Mouse (Mus musculus) T-helper 1 cell (primary cell): ENCODE results near the gene Gm10837.
"Not testable (repeated sequence)": the region's sequence is repeated elsewhere in the genome, so short reads cannot be mapped to it uniquely, and the experiment has no call there.

Experiments
- in situ Hi-C: fragments of 300-600 bp; cut with MboI, MseI; formaldehyde crosslinking; loops from one replicate; pipeline ENCODE4 v1.15.1; 2025; ENCODE audit warnings: high pct_unique_total_duplicates

Gene Gm10837

DNA sequence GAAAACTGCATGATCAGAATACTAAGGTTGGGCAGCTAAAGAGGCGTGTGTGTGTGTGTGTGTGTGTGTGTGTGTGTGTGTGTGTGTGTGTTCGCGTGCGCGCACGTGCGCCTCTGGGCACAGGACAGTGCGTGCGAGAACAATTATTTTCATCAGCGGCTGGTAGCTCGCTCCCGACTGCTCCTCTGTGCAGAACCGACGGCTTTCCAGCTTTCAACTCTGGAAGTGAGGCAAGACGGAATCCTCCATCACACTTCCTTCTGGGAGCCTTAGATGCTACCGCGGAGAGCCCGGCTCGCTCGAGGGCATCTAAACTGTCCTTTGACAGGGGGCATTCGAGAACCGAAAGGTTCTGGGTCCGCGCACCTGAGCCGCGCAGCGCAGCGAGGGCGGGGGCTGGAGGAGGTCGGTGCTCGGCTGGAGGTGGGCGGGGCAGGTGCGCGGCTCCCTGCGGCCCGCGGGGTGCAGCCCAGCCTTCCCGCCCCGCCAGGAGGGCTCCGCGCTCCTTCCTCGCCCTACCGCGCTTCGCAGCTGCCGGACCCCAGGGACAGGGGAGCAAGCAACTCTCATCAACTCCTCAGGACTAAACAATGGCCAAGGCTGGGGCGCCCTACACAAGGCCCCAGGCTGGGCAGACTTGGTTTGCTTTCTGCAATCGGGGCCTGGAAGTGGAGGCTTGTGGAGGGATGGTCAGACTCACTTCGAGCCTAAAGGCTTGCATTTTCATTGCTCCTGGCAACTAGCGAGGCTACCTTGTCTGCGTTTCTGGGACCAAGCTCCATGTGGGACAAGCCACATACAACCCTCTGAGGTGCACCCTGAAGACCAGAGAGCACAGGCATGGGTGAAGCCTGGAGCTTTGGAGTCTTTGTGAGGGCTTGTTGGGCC, at the start of gene Gm10837:
TSS of gene Gm10837 (plus strand) at position 146 of the 888 bp plus-strand sequence.
- in situ Hi-C loops, result no loop called here

GRCm38 (mm10) chr14:122449601-122450495, 40.5 kb upstream of the Gm10837 start:
- in situ Hi-C loops, result no loop called here

GRCm38 (mm10) chr14:122450496-122451382, 39.6 kb upstream of the Gm10837 start, which contains the start of gene Gm5089:
Gene Gm5089, minus strand, starts transcription at chr14:122451115.
- in situ Hi-C loops, result no loop called here

DNA sequence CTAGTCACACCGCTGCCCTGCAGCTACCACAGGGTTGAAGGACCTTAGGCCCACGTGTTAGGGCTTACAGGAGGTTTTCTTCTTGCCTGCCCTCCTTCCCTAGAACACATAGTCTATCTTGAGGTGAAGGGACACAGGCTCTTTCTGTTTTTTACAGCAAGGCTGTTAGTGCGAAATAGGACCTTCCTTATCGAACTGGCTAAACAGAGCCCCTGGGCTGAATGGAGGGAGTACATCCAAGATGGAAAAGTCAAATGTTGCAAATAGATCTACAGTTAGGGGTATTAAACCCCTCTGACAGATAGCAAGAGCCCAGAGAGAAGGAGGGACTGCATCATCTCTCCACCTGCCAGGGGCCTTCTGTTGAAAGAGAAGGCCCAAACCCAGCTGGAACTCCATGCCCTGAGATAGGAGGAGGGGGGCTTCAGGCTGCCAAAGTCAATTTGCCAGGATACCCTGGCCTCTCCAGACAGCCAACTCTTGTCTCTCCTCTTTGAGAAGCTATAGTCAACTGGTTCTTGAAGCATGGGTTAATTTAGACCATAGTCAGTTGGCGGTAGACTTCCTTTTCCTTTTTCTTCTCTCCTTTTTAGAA, 38.7 kb upstream of the Gm10837 start:
- in situ Hi-C loops, result no loop called here

DNA sequence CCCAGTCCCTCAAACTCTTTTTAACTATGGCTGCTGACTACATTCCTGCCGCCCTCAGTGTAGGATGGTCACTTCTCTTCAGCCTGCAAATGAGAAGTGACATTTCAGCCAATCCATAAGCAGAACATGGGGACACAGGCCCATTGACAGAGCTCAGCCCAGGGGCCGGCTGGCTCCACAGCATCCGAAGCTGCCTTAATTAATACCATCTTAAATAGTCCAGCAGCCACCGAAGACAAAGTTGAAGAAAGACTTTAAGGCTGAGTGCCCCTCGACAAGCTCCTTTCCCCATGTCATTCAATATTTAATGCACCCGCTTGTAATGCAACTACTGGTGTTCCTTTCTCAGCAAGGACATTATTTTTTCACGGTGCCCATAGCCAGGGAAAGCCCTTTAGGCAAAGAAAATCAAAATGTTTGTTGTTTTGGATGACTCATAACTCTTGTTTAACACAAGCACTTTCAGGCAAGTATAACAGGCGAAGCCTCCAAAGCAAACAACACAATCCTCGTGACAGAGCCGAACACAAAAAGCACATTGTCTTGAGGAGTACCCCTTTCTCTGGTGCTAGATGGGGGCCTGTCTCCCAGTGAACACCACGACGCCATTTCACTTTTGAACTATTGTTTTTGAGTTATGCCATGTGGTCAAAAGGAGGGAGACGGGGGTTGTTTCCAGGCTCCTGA, 37.5 kb upstream of the Gm10837 start:
- in situ Hi-C loops, result no loop called here

GRCm38 (mm10) chr14:122453388-122453995, 36.9 kb upstream of the Gm10837 start:
- in situ Hi-C loops, result no loop called here

DNA sequence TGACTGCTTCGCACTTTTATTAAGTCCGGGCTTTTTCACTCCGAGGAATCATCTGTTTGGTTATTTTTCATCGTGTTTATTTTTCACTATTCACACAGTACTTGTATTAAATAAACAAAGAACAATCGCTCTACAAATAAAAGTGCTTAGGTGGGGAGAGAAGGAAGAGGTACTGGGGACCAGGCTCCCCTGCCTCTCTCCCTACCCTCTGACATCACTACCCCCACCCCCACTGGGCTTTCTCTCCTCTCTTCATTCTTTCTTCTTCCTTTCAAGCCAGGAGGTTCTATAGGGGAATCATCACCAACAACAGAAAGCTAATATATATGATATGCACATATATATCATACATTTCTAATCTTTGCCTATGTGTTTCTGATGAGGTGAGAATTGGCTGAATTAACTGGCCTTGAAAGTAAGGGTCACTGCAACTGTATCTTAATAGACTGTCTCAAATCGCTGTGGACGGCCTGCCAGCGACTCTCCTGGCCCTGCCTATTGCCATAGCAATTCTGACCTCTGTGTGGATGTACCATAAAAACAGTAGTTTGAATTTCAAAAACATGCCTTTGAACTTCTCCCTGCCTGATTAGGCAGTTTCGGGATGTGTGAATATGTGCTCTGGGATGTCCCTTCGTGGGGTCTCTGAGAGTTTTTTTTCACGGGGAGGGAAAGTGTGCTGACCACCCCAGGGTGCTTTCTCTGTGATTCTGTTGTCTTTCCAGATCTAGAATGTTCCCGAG, 36.2 kb upstream of the Gm10837 start:
- in situ Hi-C loops, result no loop called here

DNA sequence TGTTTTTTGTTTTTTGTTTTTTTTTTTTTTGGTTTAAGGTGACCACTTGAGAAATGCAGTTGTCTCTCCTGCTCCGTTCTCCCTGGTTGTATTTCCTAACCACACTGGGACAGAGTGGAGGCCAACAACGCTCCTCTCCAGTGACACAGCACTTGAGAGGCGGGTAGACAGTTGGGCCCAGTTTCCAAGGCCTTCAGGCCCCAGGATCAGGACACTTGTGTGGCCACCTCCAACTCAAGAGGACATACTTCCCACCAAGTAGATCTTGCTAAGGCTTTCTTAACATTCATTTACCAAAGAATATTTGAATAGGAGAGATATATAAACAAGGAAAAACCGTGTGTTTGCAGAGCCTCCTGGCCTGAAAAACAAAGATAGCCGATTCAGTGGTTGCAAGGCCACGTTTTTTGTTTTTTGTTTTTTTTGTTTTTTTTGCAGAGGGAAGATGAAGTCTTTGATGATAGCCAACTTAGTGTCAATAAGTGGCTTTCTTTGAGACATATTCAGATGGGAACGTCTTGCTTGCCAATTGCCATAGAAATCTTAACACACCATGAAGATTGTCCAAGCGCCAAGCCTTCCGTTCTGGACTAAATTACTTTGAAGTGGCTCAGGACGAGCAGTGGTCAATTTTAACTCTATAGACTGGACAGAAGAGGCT, 35.4 kb upstream of the Gm10837 start:
- in situ Hi-C loops, result no loop called here

- in situ Hi-C loops, result no loop called here
Observed at GRCm38 (mm10) chr14:122455562-122455958, 34.8 kb upstream of the Gm10837 start.

DNA sequence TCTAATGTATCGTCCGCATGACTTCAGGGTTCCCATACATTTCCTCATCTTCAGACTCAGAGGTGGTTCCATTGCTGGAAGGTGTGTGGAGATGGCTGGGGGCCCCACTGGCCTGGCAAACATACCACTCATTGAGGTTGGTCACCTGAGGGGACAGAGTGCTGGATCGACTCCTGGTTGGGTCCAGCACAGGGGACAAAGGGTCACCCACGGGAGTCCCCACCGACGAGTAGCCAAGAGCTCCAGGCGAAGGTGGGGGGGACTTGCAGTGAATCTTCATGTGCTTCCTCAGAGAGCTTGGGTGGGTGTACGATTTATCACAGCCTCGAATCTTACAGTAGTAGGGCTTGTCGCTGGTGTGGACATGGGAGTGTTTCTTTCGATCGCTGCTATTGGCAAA, 31.1 kb upstream of the Gm10837 start:
- in situ Hi-C loops, result not testable (repeated sequence)

DNA sequence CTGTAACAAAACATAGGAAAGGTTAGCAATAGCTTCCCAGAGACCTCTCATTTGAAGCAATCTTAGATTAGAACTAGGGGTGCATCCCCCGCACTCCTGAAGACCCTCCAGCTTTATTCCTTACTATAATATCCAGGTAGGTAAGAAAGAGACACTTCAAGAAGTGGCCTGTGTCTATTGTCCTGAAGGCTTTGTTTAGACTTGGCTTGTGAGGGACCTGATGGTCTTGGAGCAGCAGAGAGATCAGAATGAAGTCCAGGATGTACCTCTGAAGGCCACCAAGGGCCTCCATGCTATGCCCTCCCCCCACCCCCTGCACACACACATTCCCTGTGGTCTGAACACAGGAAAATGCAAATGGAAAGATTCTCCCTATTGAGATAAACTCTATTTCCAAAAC, 30.6 kb upstream of the Gm10837 start:
- in situ Hi-C loops, result no loop called here

DNA sequence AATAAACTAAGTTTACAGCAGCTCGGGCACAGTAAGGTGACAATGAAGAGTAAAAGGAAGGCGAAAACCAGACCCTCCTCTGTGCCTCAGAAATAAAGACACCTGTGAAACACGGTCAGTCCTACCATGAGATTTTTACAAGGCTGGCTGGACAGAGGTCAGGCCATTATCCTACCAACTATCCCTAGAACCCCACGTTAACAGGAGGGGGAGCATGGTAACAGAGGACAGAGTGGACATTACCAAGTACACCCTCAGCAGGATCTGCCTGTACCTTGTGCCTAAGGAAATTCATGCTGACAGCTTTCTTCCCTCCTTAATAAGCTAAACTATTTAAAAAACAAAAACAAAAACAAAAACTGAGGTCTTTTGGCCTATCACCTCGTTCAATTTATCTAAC, 30.2 kb upstream of the Gm10837 start:
- in situ Hi-C loops, result no loop called here

GRCm38 (mm10) chr14:122461500-122461899, 28.9 kb upstream of the Gm10837 start:
- in situ Hi-C loops, result no loop called here

DNA sequence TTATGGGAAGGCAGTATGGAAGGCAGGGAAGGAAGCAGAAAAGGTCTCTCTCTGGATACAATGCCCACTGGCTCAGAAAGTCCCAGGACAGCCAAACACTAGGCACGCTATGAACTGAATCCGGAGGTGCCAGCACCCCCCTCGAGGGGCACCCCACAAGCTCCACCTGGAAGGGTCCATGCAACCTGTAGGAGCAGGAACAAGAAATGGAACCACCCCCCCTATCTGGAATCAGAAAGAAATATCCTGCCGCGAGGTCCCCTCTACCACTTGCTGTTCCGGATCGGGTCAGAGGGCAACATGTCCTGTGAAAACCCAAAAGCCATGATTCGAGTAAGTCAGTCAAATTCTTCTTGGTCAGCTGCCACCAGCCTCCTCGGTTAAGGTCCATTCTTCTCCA, 28.4 kb upstream of the Gm10837 start:
- in situ Hi-C loops, result no loop called here

DNA sequence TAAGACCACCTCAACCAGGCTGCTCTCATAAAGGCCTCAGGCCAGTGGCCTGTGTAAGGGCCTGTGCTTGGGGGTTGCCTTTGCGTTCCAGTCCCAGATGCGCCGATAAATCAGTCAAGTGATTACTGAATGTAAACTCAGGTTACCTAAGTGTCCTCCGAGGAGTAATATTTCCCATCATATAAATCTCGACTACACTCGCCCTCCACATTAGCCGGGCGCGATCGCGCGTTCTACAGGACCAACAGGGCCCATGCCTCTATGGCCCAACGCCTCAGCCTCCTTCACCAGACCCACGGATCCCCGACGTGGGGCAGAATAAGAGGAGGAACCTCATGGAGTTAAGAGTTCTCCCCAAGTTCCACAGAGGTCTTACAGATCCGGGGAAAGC, 27.7 kb upstream of the Gm10837 start:
- in situ Hi-C loops, result no loop called here

DNA sequence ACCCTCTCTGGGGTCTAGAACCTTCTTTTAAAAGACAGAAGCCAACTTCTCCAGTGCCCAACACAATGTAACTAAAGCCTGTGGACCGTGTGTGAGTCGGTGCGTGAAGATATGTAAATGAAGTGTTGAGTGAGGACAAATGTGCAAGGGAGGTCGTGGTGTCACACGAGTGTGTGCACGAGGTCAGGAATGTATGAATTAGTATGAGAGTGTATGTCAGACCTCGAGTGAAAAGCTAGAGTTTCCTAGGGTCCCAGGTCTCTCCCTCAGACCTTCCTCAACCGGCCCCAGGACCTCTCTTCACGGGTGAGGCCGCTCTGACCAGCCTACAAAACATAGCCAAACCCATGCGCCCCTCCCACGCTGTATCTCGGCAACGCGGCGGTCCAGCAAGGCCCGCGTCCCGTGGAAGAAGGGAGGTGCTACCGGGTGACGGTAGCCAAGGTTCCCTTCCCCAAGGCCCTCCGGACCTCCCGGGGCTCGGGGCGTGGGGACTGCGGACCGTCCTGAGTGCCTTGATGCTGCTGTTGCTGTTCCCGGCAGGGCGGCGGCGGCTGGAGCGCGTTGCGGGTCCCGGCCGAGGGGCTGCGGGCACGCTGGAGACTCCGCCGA, 27.2 kb upstream of the Gm10837 start:
- in situ Hi-C loops, result no loop called here

GRCm38 (mm10) chr14:122463734-122464341, 26.5 kb upstream of the Gm10837 start:
- in situ Hi-C loops, result not testable (repeated sequence)

DNA sequence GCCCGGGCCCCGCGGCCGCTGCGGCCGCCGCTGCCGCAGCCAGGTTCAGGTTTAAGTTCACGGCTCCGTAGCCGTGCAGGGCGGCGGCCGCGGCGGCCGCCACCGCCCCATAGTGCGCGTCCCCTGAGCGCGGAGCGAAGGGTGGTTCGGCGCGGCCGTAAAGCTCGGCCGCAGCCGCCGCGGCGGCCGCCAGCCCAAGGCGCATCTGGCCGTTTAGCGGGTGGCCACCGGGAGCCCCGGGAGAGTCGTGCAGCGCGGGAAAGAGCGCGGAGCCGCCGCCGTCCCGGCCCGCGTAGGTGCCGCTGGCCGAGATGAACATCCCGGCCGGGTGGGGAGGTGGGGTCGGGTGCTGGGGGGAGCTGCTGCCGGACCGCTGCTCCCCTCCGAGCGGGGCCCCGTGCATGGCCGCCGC, 26.0 kb upstream of the Gm10837 start:
- in situ Hi-C loops, result no loop called here
